Mouse (Mus musculus): ENCODE measurements around the gene Pspn. TPM values are rescaled to one million over a fixed set of nuclear protein-coding genes. Genes with fewer than 3 reads are reported as not detected.
A peak's percentile ranks its signal among the peaks of the same experiment; 100 is the strongest.

Gene Pspn
- polyA plus RNA-seq, 1 experiment = not detected

GRCm38 (mm10) chr17:57029691-57030090, 29.9 kb upstream of the Pspn start:
- Histone ChIP-seq H3K4me3 (ENCODE audit: insufficient read depth, low read depth, low read length) (peak overlapping the region; percentile 25), H3K4me1 (ENCODE audit: control insufficient read depth, insufficient read depth, low read length) (peaks cover 10% of the 10 kb centered on the region), H3K27ac (ENCODE audit: insufficient read depth, low read depth, low read length) (no peak overlapping the region)
- WGBS = 26% methylated on average over 8 of the region's 8 CpGs
- TF ChIP-seq CTCF (IDR thresholded peaks at IDR 0.05; ENCODE audit: insufficient read depth, low read depth, low read length) = no peak
- TF ChIP-seq POLR2A (IDR thresholded peaks at IDR 0.05; ENCODE audit: insufficient read depth, low read depth, low read length) = no peak

DNA sequence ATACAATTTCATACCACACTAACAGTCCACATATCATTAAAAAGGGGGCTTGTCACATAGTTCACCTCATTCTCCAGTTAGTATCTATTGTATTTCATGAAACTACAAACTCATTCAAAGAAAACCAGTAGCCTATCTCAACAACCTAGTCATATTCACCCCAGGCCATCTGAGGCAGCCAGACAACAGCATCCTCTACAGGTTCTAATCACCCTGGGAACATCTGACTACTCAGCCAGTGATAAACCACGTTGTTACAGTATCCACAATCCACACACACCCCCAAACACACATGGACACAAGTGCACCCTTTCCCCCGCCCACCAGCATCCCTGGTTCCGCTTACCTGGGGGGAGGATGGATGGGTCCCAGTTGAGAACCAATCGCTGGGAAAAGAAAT, 27.7 kb upstream of the Pspn start:
- Histone ChIP-seq H3K4me3 (ENCODE audit: insufficient read depth, low read depth, low read length) (no peak overlapping the region), H3K4me1 (ENCODE audit: control insufficient read depth, insufficient read depth, low read length) (peaks cover 8% of the 10 kb centered on the region), H3K27ac (ENCODE audit: insufficient read depth, low read depth, low read length) (no peak overlapping the region)
- TF ChIP-seq CTCF (IDR thresholded peaks at IDR 0.05; ENCODE audit: insufficient read depth, low read depth, low read length) = no peak
- no peak for TF ChIP-seq POLR2A (IDR thresholded peaks at IDR 0.05; ENCODE audit: insufficient read depth, low read depth, low read length)
- 78% methylated on average over 4 of the region's 4 CpGs for WGBS

GRCm38 (mm10) chr17:57020960-57021359, 21.1 kb upstream of the Pspn start:
- H3K4me3 ChIP-seq (ENCODE audit: insufficient read depth, low read depth, low read length) = no peak overlapping the region
- H3K27ac ChIP-seq (ENCODE audit: insufficient read depth, low read depth, low read length) = no peak overlapping the region
- TF ChIP-seq POLR2A (IDR thresholded peaks at IDR 0.05; ENCODE audit: insufficient read depth, low read depth, low read length) = no peak
- WGBS = 91% methylated on average over 5 of the region's 5 CpGs
- H3K4me1 ChIP-seq (ENCODE audit: control insufficient read depth, insufficient read depth, low read length) = no peaks in the 10 kb centered on the region; the same call in 1 of the 2 replicates

DNA sequence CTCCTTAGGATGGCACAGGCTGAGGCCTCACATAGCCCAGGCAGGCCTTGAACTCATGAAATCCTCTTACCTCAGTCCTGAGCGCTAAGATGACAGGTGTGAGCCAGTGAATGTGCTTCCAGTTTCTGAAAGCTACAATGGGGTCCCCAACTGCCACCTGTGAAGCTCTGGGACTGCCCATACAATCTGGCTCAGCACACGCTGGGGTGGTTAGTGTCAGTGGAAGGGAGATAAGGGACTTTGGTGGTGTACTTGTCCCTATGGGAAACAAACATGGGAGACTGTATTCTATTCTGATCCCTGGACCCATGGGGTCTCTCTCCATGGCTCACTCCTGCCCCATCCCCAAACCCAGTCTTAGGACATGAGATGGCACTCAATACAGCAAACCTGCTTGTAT, 19.9 kb upstream of the Pspn start:
- TF ChIP-seq POLR2A (IDR thresholded peaks at IDR 0.05; ENCODE audit: insufficient read depth, low read depth, low read length) = no peak
- no peak for TF ChIP-seq CTCF (IDR thresholded peaks at IDR 0.05; ENCODE audit: insufficient read depth, low read depth, low read length)
- Histone ChIP-seq H3K4me3 (ENCODE audit: insufficient read depth, low read depth, low read length) (no peak overlapping the region), H3K27ac (ENCODE audit: insufficient read depth, low read depth, low read length) (no peak overlapping the region), H3K4me1 (ENCODE audit: control insufficient read depth, insufficient read depth, low read length) (no peaks in the 10 kb centered on the region)
- 85% methylated on average over 2 of the region's 2 CpGs for WGBS

DNA sequence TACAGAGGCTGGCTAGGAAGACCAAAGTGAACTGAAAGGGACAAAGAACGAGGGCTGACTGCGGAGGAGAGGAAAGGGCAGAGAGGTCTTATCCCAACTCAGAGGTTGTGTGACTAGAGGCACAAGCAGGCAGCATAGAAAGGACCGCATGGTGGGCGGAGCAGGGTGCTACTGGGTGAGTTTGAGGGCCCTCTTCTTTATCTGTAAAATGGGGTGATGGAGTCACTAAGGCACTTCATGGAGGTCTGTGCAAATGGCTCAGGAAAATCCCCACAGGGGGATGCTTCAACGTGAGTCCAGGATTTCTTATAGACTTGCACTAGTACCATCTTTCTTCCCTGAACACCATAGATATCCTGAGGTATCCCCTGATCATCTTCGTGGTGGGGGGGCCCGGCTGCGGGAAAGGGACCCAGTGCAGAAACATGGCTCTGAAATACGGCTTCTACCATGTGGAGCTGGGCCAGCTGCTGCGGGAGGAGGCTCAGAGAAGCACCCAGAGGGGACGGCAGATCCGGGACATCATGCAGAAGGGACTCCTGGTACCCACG, 12.5 kb upstream of the Pspn start:
- 70% methylated on average over 13 of the region's 13 CpGs for WGBS
- H3K4me1 ChIP-seq (ENCODE audit: control insufficient read depth, insufficient read depth, low read length) = peaks cover 11% of the 10 kb centered on the region
- H3K27ac ChIP-seq (ENCODE audit: insufficient read depth, low read depth, low read length) = peak overlapping the region; percentile 98
- TF ChIP-seq POLR2A (IDR thresholded peaks at IDR 0.05; ENCODE audit: insufficient read depth, low read depth, low read length) (no peak), CTCF (IDR thresholded peaks at IDR 0.05; ENCODE audit: insufficient read depth, low read depth, low read length) (no peak)
- peak overlapping the region; percentile 83 for H3K4me3 ChIP-seq (ENCODE audit: insufficient read depth, low read depth, low read length)

DNA sequence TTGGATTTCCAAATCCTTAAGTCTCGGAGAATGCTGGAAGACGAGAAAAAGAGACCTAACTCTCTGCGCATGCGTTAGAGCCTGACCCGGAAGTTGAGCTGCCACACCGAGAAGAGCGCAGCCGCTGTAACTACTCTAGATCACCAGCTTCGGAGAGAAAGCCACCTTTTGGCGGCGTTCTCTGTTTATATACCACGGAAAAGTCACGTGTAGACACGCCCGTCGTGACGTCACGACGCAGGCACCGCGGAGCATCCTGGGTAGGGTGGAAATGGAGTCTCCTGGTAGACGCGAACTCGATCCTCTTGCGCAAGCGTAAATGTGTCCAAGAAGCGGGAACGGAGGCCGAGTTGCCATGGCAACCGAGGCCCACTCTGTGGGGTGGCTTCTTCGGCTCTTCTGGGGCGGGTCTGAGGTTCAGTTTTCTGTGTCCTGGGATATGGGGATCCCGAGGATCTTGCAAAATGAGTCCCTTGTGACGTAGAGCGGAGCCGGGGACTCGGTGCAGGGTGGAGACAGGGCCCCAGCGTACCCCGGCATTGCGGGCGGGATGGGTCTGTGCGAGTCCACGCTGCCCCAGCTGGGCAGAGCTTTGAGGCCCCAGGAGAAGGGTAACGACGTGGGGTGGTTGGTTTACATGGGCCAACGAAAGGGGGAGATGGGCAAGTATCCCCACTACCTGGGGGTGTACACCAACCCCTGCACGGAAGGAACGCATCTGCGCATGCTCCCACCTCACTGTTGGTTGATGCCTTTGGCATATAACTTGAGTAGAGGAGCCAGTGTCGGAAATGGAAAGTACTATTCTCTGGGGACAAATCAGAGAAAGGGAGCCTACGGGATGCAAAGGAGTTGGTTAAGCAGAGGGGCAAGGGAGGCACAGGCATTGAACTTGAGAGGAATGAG, 11.7 kb upstream of the Pspn start, which contains the start of the genes Gtf2f1 and Gm17949:
Gtf2f1 (minus strand) TSS at position 53 of the 906 bp plus-strand sequence.
Gm17949 (plus strand) TSS at position 234 of the 906 bp plus-strand sequence.
- under 1% methylated on average over 51 of the region's 51 CpGs for WGBS
- Histone ChIP-seq H3K4me1 (ENCODE audit: control insufficient read depth, insufficient read depth, low read length) (peaks cover 11% of the 10 kb centered on the region), H3K4me3 (ENCODE audit: insufficient read depth, low read depth, low read length) (peak within 1 kb of the TSS; percentile 83), H3K27ac (ENCODE audit: insufficient read depth, low read depth, low read length) (peak within 1 kb of the TSS; percentile 98)
- TF ChIP-seq CTCF (IDR thresholded peaks at IDR 0.05; ENCODE audit: insufficient read depth, low read depth, low read length) (no peak), POLR2A (IDR thresholded peaks at IDR 0.05; ENCODE audit: insufficient read depth, low read depth, low read length) (peak; percentile 98)

GRCm38 (mm10) chr17:57010911-57011235, 11.1 kb upstream of the Pspn start:
- peaks cover 11% of the 10 kb centered on the region for H3K4me1 ChIP-seq (ENCODE audit: control insufficient read depth, insufficient read depth, low read length)
- H3K4me3 ChIP-seq (ENCODE audit: insufficient read depth, low read depth, low read length) = peak overlapping the region; percentile 58
- under 1% methylated on average over 19 of the region's 19 CpGs for WGBS
- TF ChIP-seq POLR2A (IDR thresholded peaks at IDR 0.05; ENCODE audit: insufficient read depth, low read depth, low read length) (no peak), CTCF (IDR thresholded peaks at IDR 0.05; ENCODE audit: insufficient read depth, low read depth, low read length) (no peak)
- H3K27ac ChIP-seq (ENCODE audit: insufficient read depth, low read depth, low read length) = peak overlapping the region; percentile 3; the same call in 1 of the 2 replicates

GRCm38 (mm10) chr17:57007137-57007905, 7.5 kb upstream of the Pspn start:
- H3K4me3 ChIP-seq (ENCODE audit: insufficient read depth, low read depth, low read length) = no peak overlapping the region

More at GRCm38 (mm10) chr17:57007137-57007905, 7.5 kb upstream of the Pspn start:
- 94% methylated on average over 13 of the region's 13 CpGs for WGBS
- no peak for TF ChIP-seq POLR2A (IDR thresholded peaks at IDR 0.05; ENCODE audit: insufficient read depth, low read depth, low read length)
- no peak for TF ChIP-seq CTCF (IDR thresholded peaks at IDR 0.05; ENCODE audit: insufficient read depth, low read depth, low read length)
- Histone ChIP-seq H3K4me1 (ENCODE audit: control insufficient read depth, insufficient read depth, low read length) (peaks cover 7% of the 10 kb centered on the region), H3K27ac (ENCODE audit: insufficient read depth, low read depth, low read length) (no peak overlapping the region)
